Mouse (Mus musculus) heart, adult 18-20 months (tissue): ENCODE data around the gene Dnaaf3. TPM values are rescaled to one million over a fixed set of nuclear protein-coding genes. Genes with fewer than 3 reads are reported as not detected.
"Not testable (repeated sequence)": the region's sequence is repeated elsewhere in the genome, so short reads cannot be mapped to it uniquely, and the experiment has no call there.

Experiments
- DNase-seq, 2 experiments: peaks; one replicate each; pipeline ENCODE4 v3.0.0; 2021 to 2022; ENCODE audit warnings: mixed read lengths in 1 of 2
- long read RNA-seq, 2 experiments: library from polyadenylated mRNA; stranded (forward); transcript quantifications; one replicate each; pipeline ENCODE4 v2.0.0; 2021
- total RNA-seq, 2 experiments: library from RNA; stranded (reverse); gene quantifications; 2 replicates each; pipeline ENCODE4 v1.2.3; 2021

The Dnaaf3 gene
- 1 to 10 TPM; 2.0 to 2.5 TPM for total RNA-seq
- long read RNA-seq, experiment 1, partial matches to known transcripts = 2 of 2 reads
- long read RNA-seq, experiment 1, other reads (novel, unspliced or antisense) = 0 of 2 reads
- long read RNA-seq, experiment 2 = 0 reads

DNA sequence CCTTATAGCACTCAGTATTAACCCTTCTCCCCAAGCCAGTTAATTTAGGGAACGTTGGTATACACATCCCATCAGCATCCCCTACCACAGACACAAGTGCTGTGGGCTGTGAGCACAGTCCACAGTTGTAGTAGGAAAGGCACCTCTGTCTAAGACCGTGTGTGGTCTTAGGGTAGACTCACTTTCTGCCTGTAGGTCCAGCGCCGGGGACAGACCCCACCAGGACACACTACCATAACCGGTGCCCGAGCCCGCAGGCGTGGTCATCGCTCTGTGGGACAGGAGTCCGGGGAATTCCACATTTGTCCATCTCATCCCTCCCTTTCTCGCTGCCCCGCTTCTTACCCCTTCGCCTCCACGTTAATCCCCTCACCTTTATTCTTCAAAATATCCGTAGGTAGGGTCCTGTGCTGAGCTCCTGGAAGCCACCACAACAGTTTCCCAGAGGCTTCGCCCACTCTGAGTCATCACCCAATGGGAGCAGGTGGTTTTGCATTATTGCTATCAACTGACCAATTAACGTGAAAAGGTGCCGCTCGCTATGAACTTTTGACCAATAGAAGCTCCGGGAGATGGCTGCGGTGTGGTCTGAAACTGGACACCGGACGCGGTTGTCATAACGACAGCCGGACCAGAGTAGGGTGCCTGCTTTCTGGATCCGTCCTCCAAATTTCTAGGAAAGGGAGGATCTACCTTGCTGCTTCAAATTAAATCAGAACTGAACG lies at the start of gene Dnaaf3:
TSS of gene Dnaaf3 (minus strand) at position 449 of the 725 bp plus-strand sequence.
- DNase-seq = peak; percentile 65 to 78

DNA sequence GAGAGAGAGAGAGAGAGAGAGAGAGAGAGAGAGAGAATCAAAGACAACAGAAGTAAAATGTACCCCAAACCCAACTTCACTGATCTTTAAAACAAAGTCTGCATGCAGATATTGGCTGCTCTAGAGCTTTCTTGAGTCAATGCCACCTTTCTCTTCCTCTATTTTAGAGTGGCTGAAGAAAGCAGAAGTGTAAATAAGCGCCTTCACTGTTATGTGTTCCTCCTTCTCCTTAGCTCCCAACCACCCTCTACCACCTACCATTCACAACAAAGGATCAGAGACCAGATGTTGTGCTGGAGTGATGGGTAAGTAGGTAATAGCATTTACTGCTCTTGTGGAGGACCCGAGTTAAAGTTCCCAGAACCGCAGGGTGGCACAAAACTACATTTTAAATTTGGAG lies 49.2 kb upstream of the Dnaaf3 start:
- DNase-seq = not testable (repeated sequence)

DNA sequence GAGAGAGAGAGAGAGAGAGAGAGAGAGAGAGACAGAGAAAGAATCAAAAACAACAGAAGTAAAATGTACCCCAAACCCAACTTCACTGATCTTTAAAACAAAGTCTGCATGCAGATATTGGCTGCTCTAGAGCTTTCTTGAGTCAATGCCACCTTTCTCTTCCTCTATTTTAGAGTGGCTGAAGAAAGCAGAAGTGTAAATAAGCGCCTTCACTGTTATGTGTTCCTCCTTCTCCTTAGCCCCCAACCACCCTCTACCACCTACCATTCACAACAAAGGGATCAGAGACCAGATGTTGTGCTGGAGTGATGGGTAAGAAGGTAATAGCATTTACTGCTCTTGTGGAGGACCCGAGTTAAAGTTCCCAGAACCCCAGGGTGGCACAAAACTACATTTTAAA lies 40.1 kb upstream of the Dnaaf3 start:
- not testable (repeated sequence) for DNase-seq

DNA sequence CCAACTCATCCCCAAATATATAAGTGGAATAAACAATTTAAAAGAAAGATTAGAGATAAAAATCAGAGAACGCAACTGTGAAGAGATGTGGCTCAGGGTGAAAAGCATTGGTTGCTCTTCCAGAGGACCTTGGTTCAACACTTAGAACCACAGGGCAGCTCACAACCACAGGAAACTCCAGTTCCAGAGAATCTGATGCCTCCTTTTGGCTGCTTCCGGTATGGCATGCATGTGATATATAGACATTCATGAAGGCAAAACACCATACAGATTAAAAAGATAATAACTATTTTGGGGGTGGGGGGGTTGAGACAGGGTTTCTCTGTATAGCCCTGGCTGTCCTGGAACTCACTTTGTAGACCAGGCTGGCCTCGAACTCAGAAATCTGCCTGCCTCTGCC lies 30.4 kb upstream of the Dnaaf3 start:
- no peak for DNase-seq

DNA sequence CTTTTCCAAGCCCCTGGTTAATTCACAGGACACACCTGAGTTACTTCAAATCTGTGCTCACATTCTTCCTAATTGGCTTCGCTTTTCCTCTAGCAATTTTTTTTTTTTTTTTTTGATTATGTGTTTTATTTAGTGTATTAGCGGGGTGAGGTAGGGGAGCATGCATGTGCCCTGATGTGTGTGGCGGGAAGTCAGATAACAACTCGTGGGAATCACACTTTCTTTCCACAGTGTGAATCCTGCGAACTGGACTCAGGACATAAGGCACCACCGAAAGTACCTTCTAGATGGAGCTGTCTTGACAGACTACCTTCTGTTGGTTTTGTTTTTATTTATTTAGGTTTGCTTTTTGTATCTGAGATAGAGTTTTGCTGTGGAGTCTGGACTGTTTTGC lies 24.9 kb upstream of the Dnaaf3 start:
- no peak for DNase-seq

DNA sequence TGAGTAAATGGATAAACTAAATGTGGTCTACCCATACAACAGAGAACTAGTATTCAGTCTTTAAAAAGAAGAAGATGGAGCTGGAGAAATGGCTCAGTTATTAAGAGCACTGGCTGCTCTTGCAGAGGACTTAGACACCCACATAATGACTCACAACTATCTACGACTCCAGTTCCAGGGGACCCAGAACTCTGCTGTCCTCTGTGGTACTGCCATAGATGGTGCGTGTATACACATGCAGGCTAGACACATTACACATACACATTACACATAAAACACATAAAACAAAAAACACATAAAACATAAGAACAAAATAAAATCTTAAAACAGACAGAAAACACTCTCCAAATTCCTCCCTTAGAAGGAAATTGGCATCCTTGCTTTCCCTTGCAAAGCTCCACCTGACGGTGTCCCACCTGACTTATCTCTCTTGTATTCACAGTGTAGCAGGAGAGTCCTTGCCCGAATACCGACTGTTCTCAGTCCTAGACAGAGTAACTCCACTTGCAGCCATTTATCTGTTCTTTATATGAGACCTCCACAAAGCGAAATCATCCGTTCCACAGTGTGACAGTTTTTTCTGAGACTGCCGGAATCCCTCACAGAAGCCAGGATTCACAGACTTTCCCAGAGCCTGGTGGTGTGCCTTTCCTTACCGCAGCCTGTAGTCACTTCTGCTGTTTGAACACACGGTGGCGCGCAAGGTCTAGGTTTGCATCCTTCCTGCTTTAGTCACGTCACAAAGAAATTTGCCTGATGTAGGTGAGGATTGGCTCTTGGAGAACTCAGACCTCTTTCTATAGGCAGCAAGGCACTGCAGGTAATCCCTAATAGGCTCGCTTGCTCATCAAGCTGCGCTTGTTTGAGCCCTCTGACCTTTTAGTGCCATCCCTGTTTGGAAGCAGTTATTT lies 24.3 kb upstream of the Dnaaf3 start:
- DNase-seq = peak; percentile 63 to 89

DNA sequence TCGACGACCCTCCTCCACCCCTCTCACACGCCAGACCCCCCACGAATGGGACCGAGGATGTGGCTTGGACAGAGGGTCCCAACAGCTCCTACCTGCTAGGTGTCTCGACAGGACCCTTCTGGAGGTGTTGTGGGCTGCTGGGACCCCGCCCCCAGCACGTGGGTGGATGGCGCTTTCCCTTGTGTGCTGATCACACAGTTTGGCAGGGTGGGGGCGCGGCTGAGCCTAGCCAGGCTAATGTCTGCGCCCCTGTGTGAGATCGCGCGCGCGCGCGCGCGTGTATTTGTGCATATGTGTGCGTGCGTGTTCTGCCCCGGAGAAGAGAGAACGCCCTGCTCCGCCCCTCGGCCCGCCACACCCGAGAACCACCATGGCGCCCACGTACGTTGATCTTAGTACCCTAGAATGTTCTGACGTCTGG lies 15.0 kb upstream of the Dnaaf3 start, which contains the start of gene Syt5:
TSS of gene Syt5 (minus strand) at position 321 of the 421 bp plus-strand sequence.
- no peak for DNase-seq

DNA sequence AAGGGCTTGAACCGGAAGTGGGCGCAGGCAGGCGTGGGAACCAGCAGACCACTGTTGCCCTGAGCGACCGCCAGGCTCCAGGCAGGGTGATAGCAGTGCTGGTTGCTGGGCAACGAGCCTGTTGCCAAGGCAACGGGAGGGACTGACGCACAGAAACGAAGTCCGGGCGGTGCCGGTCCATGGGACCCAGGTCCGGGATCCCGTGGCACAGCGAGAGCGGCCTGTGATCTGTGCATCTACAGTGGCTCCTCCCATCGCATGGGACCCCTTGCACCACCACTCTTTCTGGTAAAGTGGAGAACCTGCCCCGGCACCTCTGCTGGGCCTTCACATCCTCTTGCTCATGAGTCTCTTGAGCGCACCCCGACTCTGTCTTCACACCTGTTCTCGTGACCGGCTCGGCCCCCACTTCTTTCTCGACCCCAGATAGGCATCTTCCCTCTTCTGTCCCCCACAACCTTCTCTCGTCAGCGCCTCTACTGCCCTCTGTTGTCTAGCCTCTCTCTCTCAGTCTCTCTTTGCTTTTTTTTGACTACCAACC lies 14.4 kb upstream of the Dnaaf3 start:
- DNase-seq = peak; percentile 43 to 53

DNA sequence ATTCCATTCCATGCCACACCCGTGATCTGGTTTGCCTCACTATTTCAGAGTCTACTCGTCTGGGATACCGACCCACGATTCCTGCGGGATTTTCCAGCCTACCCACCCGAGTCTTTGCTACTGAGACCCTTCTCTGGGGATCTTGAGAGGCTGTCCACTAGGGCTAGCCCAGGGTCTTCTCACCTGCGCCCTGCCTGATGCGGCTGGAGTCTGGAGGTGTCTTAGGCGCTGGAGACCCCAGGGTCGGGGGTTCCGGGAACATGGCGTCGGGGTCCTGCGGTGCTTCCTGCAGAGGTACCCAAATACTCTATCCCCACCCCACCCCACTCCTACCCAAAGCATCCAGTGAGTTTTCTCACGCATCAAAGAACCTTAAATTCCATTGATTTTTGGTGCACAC lies 13.8 kb upstream of the Dnaaf3 start:
- DNase-seq = no peak

DNA sequence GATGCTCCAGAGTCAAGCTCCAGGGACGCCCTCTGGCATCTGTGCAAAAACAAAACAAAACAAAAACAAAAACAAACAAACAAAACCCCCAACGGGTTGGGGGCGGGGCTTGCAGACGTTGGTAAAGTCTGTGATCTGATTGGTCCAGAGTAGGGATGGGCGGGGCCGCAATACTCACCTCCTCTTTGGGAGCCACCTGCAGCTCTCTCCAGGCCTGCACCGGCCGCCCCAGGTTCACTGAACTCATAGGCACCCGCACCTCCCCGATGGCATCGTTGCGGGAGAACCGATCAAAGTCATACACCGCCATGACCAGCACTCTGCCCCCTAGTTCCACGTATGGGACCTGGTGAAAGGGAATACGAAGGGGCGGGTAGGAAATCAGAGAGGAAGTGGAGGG lies 9.8 kb upstream of the Dnaaf3 start:
- DNase-seq = no peak

DNA sequence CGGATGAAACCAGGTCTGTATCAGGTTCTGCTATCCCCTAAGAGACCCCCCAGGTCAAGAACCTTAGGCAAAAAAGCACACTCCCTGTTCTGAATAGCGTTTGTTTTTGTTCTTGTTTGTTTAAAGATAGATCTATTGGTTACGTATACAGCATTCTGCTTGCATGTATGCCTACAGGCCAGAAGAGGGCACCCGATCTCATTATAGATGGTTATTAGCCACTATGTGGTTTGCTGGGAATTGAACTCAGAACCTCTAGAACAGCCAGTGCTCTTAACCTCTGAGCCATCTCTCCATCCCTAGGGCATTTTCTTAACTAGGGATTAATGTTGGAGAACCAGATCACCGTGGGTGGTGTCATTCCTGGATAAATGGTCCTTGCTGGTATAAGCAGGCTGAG lies 9.1 kb upstream of the Dnaaf3 start:
- DNase-seq = no peak

DNA sequence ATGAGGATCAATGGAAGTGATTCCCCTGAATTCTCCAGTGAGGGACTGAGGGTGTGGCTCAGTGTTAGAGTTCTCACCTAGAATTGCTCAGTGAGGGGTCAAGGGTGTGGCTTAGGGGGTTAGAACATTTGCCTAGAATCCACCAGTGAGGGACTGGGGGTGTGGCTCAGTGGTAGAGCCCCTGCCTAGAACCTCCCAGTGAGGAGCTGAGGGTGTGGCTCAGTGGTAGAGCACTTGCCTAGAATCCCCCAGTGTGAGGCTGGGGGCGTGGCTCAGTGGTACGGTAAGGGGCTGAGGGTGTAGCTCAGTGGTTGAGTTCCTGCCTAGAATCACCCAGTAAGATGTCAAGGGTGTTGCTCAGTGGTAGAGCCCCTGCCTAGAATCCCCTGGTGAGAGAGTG lies 6.8 kb upstream of the Dnaaf3 start:
- DNase-seq = no peak

DNA sequence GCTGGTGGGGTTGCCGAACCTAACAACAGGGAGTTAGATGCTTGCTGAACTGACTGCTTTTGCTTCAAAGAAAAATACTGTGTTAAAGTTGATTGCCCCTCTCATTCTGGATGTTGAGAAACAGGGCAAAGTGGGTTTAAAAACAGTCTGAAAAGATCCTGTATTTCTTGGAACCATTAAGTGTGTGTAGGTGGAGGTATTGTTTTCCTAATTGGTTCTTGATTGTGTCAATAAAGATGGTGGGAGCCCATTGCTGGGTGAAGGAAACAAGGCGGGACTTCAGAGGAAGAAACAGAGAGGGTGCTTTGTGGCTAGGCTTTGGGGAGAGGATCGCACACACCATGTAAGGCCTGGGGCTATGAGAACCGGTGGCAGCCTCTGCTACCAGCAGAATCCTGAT lies 4.9 kb upstream of the Dnaaf3 start:
- no peak for DNase-seq

DNA sequence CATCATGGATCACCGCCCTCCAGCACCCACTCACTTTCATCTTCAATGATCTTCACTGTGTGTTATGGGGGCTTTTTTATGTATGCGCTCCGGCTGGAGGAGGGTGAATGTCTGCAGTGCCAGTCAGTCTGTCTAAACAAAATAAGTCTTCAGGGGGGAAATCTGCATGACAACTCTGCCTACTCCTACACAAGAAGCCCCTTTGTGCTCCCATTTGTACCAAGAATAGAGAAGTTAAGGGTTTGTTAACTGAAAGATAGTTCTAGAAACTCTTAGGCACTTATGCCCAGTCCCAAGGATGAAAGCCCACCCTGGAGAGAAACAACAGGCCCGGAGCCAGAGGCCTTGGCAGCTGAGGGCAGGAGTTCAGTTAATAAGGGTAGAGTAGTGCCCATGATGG lies 4.1 kb upstream of the Dnaaf3 start:
- no peak for DNase-seq

DNA sequence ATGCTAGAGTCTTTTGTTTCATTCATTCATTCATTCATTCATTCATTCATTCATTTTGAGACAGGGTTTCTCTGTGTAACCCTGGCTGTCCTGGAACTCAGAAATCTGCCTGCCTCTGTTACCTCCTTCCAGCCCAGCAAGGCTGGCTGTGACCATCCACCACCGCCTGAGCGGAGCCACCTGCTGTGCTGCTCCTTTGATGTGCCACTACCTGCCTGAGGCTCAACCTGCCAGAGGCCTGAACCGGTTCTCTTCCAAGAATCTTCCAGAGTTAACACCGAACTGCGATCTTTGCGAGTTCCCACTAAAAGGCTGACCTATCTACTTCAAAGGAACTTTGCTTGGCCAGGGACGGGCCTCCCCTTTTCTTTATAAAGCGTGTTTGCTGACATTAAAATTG lies 2.1 kb downstream of the Dnaaf3 start:
- DNase-seq = not testable (repeated sequence)

DNA sequence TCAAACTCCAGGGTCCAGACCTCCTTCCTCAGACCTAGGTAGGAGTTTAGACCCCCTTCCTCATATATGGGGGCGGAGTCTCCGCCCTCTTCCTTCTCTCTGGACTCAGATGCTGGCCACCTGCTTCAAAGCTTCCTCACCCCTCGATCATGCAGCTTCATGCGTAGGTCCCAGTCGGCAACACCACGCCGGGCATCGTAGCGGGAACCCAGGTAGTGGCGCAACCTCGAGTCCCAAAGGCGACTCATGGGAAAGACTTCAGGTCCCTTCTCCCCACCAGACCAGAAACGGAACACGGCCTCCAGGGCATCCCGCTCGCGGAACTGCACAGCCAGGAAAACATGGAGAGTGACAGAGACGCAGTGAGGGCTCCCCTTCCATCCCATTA lies 5.0 kb downstream of the Dnaaf3 start:
- no peak for DNase-seq

DNA sequence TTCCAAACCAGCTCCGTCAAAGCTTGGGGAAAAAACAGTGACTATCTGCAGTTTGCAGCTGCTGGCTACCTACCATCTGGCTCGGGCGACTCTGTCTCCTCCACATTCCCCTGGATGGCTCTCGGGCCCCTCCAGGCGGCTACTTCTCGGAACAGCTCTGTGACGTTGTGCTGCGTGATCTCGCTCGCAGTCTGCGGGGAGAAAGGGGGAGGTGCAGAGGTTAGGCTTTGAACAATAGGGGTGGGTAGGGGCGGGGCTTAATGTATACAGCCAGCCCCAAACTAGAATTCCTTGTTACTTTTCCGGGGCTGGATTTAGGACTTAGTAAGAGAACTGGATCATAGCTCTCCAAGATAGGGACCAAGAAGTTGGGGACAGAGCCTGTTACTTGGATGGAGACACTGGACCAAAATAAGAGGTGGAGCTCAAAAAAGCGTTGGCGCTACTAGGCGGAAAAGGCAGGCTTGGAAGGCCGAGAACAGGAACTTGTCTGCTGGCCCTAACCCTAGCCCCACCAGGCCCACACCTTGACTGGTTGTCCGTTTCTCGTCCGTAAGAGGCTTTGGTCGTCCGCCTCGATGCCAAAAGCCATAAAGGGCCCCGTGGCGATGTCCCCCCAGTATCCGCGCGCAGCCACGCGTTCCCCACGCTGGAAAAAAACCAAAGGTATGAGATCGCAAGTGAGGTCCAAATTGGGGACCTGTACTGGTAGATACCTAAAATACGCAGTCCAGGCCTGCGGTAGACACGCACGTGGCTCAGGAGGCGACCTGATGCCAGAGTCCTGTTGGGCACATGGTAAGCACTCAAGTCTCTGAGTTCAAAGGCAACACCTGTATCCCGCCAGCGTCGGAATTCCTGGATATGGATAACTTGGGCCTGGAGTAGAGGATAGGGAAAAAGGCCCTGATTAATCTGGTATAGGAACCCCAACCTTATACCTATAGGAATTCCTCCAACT lies 5.6 kb downstream of the Dnaaf3 start:
- DNase-seq = peak; percentile 86 to 89

DNA sequence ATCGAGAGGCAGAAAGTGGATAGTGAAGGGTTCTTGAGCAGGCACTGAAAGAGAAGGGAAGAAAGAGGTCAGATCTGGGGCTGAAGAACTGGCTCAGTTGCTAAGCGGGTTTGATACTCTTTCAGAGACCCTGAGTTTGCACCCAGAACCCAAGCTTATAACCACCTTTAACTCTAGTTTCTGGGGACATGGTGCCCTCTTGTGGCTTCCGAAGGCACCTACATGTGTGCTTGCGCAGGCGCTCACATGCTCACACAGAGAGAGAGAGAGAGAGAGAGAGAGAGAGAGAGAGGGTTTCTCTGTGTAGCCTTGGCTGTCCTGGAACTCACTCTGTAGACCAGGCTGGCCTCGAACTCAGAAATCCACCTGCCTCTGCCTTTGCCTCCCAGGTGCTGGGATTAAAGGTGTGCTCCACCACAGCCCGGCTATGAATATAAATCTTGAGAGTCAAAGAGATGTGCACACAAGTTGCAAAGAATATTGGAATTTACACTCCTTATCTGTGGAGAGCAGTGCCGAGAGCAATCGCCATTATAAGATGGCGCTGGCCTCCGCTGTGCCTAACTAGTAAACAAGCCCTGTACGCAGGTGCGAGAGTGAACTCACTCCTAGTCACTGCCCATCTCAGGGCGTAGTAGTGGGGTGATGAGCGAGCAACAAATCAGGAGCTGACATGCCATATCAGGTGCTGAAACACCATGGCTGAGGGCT lies 7.9 kb downstream of the Dnaaf3 start, which contains the start of gene Tnni3:
TSS of gene Tnni3 (minus strand) at position 18 of the 711 bp plus-strand sequence.
- peak; percentile 62 to 76 for DNase-seq

DNA sequence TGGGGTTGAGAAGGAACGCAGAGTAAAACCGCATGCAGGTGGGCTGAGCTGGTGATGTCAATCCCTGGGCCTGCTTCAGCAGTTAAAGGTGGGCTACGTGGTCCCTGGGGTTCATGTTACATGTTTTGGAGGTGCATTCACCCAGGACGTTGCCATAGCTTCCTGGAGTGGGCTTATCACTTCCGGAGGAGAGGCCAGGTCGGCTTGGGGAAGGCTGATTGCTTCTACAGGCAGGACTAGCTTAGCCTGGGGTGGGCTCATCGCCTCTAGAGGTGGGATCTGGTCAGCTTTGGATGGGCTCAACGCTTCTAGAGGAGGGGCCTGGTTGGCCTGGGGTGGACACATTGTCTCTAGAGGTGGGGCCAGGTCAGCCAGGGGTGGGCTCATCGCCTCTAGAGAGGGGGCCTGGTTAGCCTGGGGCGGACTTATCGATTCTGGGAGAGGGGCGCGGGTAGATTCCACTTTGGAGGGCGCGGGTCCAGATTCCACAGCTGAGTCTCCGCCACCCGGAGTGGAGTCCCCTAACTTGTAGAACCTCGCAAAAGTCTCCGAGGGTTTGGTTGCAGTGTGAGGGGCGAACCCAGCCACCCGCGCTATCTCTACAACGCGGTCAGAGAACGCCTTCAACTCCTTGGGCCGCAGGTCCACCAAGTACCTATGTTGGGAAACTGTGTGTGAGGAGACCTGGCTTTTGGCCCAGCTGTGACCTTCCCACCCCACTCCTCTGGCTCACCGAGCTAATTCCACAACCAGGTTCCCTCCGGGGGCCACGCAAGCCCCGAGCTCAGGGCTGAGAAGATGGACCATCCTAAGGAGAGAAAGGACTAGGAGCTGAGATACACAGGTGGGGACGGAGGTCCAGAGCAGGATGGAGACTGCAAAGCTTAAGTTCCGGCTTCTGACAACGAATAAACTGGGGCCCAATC lies 8.8 kb downstream of the Dnaaf3 start:
- DNase-seq = no peak

DNA sequence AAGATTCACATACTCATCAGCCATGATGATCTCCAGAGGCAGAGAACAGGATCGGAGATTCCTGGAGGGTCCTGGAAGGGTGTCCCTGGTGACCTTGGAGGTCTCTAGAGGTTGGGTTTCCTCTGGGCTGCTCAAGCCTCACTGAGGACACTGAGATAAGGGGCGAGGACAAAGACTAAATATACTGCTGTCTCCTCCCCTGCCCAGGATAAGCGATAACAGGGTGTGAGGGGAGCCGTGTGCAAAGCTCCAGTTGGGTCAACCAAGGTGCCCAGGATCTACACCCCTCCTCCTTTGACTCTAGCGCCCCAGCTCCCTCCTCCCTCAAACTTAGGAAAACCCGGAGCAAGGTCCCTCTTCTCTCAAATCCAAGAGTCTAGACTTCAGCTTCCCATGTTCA lies 10.0 kb downstream of the Dnaaf3 start:
- DNase-seq = peak; percentile 64 to 83
